Mouse (Mus musculus) liver, adult 2 months (tissue): ENCODE measurements at regions not wholly inside any gene's neighbourhood (a gene's known extent, or its start where the extent isn't known, plus 50 kb on each side); places are given as distances from the start of the nearest gene placed in this dataset.

Experiments
- DNase-seq: peaks from one replicate; pipeline ENCODE4 v3.0.0-alpha.2; 2011; ENCODE audit warnings: low read depth, low spot score; ENCODE audit errors: extremely low read depth
- H3K27ac ChIP-seq: fragments of 200-500 bp; replicated peaks from 2 replicates; pipeline ENCODE4 v1.5.1; 2012; ENCODE audit warnings: low read depth, mild to moderate bottlenecking, control low read depth, inconsistent platforms, low read length; ENCODE audit not compliant: insufficient read depth
- H3K27me3 ChIP-seq: fragments of 200-500 bp; 2 replicates; pipeline ENCODE4 v1.6.1; 2012; ENCODE audit warnings: mild to moderate bottlenecking, moderate library complexity, low read length, inconsistent platforms; ENCODE audit not compliant: control insufficient read depth, insufficient read depth
- H3K36me3 ChIP-seq: fragments of 200-500 bp; 2 replicates; pipeline ENCODE4 v1.6.1; 2012; ENCODE audit warnings: low read length, inconsistent platforms; ENCODE audit not compliant: control insufficient read depth, insufficient read depth
- H3K4me1 ChIP-seq: fragments of 200-500 bp; 2 replicates; pipeline ENCODE4 v1.6.1; 2011; ENCODE audit warnings: low read length; ENCODE audit not compliant: control insufficient read depth, insufficient read depth
- H3K4me3 ChIP-seq: fragments of 200-500 bp; 2 replicates; pipeline ENCODE4 v1.5.1; 2011; ENCODE audit warnings: low read depth, mild to moderate bottlenecking, control low read depth, low read length, moderate library complexity; ENCODE audit not compliant: insufficient read depth
- H3K79me2 ChIP-seq: fragments of 200-500 bp; 2 replicates; pipeline ENCODE4 v1.6.1; 2012; ENCODE audit warnings: inconsistent platforms, mild to moderate bottlenecking, low read length, moderate library complexity; ENCODE audit not compliant: control insufficient read depth, insufficient read depth
- H3K9ac ChIP-seq: fragments of 200-500 bp; 2 replicates; pipeline ENCODE4 v1.6.1; 2012; ENCODE audit warnings: low read depth, mild to moderate bottlenecking, control low read depth, inconsistent platforms, low read length
- CTCF ChIP-seq: fragments of 200-500 bp; IDR thresholded peaks from 2 replicates; pipeline ENCODE4 v1.5.1; 2011; ENCODE audit warnings: low read depth, low read length, control low read depth
- POLR2A ChIP-seq: fragments of 200-500 bp; IDR thresholded peaks from 2 replicates; pipeline ENCODE4 v1.6.1; 2011; ENCODE audit warnings: low read length, control low read depth; ENCODE audit not compliant: insufficient read depth; ENCODE audit errors: extremely low read depth
- WGBS: fragments of 180-500 bp; shearing (Covaris S2); methylation state at CpG from one replicate; pipeline ENCODE4 v1.1.7; 2018; 5-methylcytosine and 5-hydroxymethylcytosine counted together

GRCm38 (mm10) chr12:13164791-13165190 lies 84.2 kb downstream of the Ddx1 start:
- 61% methylated on average over 2 of the region's 2 CpGs for WGBS
- Histone ChIP-seq H3K9ac (no peak overlapping the region), H3K79me2 (no peaks in the 10 kb centered on the region), H3K27ac (no peak overlapping the region), H3K4me1 (no peaks in the 10 kb centered on the region), H3K27me3 (no peaks in the 10 kb centered on the region), H3K36me3 (no peaks in the 10 kb centered on the region), H3K4me3 (no peak overlapping the region)
- TF ChIP-seq POLR2A (no peak), CTCF (no peak)
- no peak for DNase-seq

GRCm38 (mm10) chr12:13161051-13161450 lies 88.0 kb downstream of the Ddx1 start:
- no peaks in the 10 kb centered on the region for H3K27me3 ChIP-seq
- TF ChIP-seq CTCF = no peak
- no peak for TF ChIP-seq POLR2A
- no peak overlapping the region for H3K27ac ChIP-seq
- no peak for DNase-seq
- H3K79me2 ChIP-seq = no peaks in the 10 kb centered on the region
- 98% methylated on average over 1 of the region's 1 CpGs for whole genome bisulfite sequencing
- H3K4me3 ChIP-seq = no peak overlapping the region
- no peaks in the 10 kb centered on the region for H3K4me1 ChIP-seq
- H3K9ac ChIP-seq = no peak overlapping the region
- H3K36me3 ChIP-seq = no peaks in the 10 kb centered on the region

GRCm38 (mm10) chr12:13159346-13160055 lies 89.5 kb downstream of the Ddx1 start:
- no peaks in the 10 kb centered on the region for H3K79me2 ChIP-seq
- no peaks in the 10 kb centered on the region for H3K4me1 ChIP-seq
- no peak overlapping the region for H3K27ac ChIP-seq
- TF ChIP-seq CTCF (no peak), POLR2A (no peak)
- H3K9ac ChIP-seq = no peak overlapping the region
- no peak overlapping the region for H3K4me3 ChIP-seq
- no peak for DNase-seq
- no peaks in the 10 kb centered on the region for H3K36me3 ChIP-seq
- H3K27me3 ChIP-seq = no peaks in the 10 kb centered on the region

- 89% methylated on average over 7 of the region's 7 CpGs for WGBS
- no peak for DNase-seq
- no peaks in the 10 kb centered on the region for H3K79me2 ChIP-seq
- no peaks in the 10 kb centered on the region for H3K27me3 ChIP-seq
- no peak overlapping the region for H3K27ac ChIP-seq
- H3K36me3 ChIP-seq = no peaks in the 10 kb centered on the region
- no peak overlapping the region for H3K4me3 ChIP-seq
- no peak overlapping the region for H3K9ac ChIP-seq
- TF ChIP-seq POLR2A = no peak
- TF ChIP-seq CTCF = no peak
- no peaks in the 10 kb centered on the region for H3K4me1 ChIP-seq
Observed at GRCm38 (mm10) chr12:13157666-13158381, 91.2 kb downstream of the Ddx1 start.

GRCm38 (mm10) chr12:13157089-13157488 lies 91.9 kb downstream of the Ddx1 start:
- Histone ChIP-seq H3K4me3 (no peak overlapping the region), H3K27ac (no peak overlapping the region), H3K4me1 (no peaks in the 10 kb centered on the region), H3K79me2 (no peaks in the 10 kb centered on the region), H3K27me3 (no peaks in the 10 kb centered on the region), H3K36me3 (no peaks in the 10 kb centered on the region), H3K9ac (no peak overlapping the region)
- no peak for DNase-seq
- TF ChIP-seq POLR2A (no peak), CTCF (no peak)
- WGBS = 80% methylated on average over 10 of the region's 10 CpGs

GRCm38 (mm10) chr12:13150751-13151150 lies 98.3 kb downstream of the Ddx1 start:
- H3K27me3 ChIP-seq = no peaks in the 10 kb centered on the region
- 57% methylated on average over 4 of the region's 4 CpGs for WGBS
- TF ChIP-seq CTCF (no peak), POLR2A (no peak)

More at GRCm38 (mm10) chr12:13150751-13151150, 98.3 kb downstream of the Ddx1 start:
- H3K9ac ChIP-seq = no peak overlapping the region
- H3K4me1 ChIP-seq = no peaks in the 10 kb centered on the region
- H3K36me3 ChIP-seq = no peaks in the 10 kb centered on the region
- H3K27ac ChIP-seq = no peak overlapping the region
- H3K79me2 ChIP-seq = no peaks in the 10 kb centered on the region
- DNase-seq = peak; percentile 19
- no peak overlapping the region for H3K4me3 ChIP-seq
